Mouse (Mus musculus) hindbrain, postnatal 0 days (tissue): ENCODE measurements around the gene Ppil3. TPM values are rescaled to one million over a fixed set of nuclear protein-coding genes. Genes with fewer than 3 reads are reported as not detected.

Experiments
- ATAC-seq: fragments of 200-750 bp; cut with Nextera tagmentation; 2 replicates; pipeline ENCODE4 v1.8.0; 2017; ENCODE audit warnings: mild to moderate bottlenecking, moderate TSS enrichment, moderate library complexity
- DNase-seq: peaks from one replicate; pipeline ENCODE4 v3.0.0-alpha.2; 2015; ENCODE audit warnings: low spot score
- H3K27ac ChIP-seq: fragments of 300-500 bp; sonication (generic); 2 replicates; pipeline ENCODE4 v1.5.1; 2014; ENCODE audit warnings: mild to moderate bottlenecking
- H3K27me3 ChIP-seq: fragments of 300-500 bp; sonication (generic); 2 replicates; pipeline ENCODE4 v1.6.1; 2014; ENCODE audit warnings: low read length, mixed read lengths; ENCODE audit not compliant: insufficient read depth
- H3K36me3 ChIP-seq: fragments of 300-500 bp; sonication (generic); 2 replicates; pipeline ENCODE4 v1.6.1; 2014; ENCODE audit warnings: low read length, mixed read lengths; ENCODE audit not compliant: insufficient read depth
- H3K4me1 ChIP-seq: fragments of 300-500 bp; sonication (generic); 2 replicates; pipeline ENCODE4 v1.6.1; 2014; ENCODE audit warnings: antibody characterized with exemption, low read length, mixed read lengths; ENCODE audit not compliant: insufficient read depth
- H3K4me2 ChIP-seq: fragments of 300-500 bp; sonication (generic); 2 replicates; pipeline ENCODE4 v1.6.1; 2014; ENCODE audit warnings: low read depth, mild to moderate bottlenecking, low read length, moderate library complexity, mixed read lengths
- H3K4me3 ChIP-seq: fragments of 300-500 bp; sonication (generic); 2 replicates; pipeline ENCODE4 v1.5.1; 2014; ENCODE audit warnings: low read length
- H3K9ac ChIP-seq: fragments of 300-500 bp; sonication (generic); replicated peaks from 2 replicates; pipeline ENCODE4 v1.6.1; 2014; ENCODE audit warnings: mild to moderate bottlenecking, low read length, moderate library complexity, mixed read lengths
- H3K9me3 ChIP-seq: fragments of 300-500 bp; sonication (generic); 2 replicates; pipeline ENCODE4 v1.6.1; 2016; ENCODE audit warnings: low read length, mixed read lengths
- CTCF ChIP-seq: IDR thresholded peaks from 2 replicates; pipeline ENCODE4 v1.5.1; 2016; ENCODE audit warnings: antibody characterized with exemption, control low read depth, low read depth
- WGBS: fragments of 180-500 bp; shearing (Covaris S2); extraction: QIAGEN DNeasy Blood & Tissue Kit; methylation state at CpG from one replicate; pipeline ENCODE4 v1.1.7; 2014; 5-methylcytosine and 5-hydroxymethylcytosine counted together
- polyA plus RNA-seq: library from polyadenylated mRNA; unstranded; fragments of >200 nt; fragmentation: Nextera tagmentation; extraction: Ambion mirVana; gene quantifications from 2 replicates; pipeline ENCODE4 v1.2.1, GENCODE M21; 2015
- total RNA-seq: library from RNA; depleted of rRNA; stranded (reverse); fragments of >200 nt; gene quantifications from 2 replicates; pipeline ENCODE4 v1.2.3, GENCODE M21; 2014

Gene Ppil3
- total and polyA plus RNA-seq, 2 experiments from 2014 or later, result 19.4 to 45.9 TPM

DNA sequence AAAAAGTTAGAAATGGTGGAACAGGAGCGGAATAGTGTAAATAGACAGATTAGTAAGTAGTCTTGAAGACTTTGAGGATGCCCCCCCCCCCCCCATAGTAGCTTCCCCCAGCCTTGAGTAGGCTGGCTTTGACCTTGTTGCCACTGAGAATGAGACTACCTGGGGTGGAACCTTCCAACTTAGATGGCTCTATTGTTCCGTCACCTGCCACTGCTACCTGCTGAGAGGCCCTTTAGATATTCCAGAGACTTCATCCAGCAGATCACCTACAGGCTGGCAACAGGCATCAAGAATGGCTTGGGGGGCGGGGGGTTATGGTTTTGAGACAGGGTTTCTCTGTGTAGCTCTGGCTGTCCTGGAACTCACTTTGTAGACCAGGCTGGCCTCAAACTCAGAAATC is 20.7 kb downstream of the Ppil3 start:
- Histone ChIP-seq H3K4me3 (no peak overlapping the region), H3K36me3 (peaks cover 14% of the 10 kb centered on the region; the same call in 1 of the 2 replicates), H3K4me2 (peak overlapping the region; percentile 72; the same call in 1 of the 2 replicates), H3K27me3 (no peaks in the 10 kb centered on the region), H3K9me3 (no peaks in the 10 kb centered on the region), H3K9ac (no peak overlapping the region), H3K4me1 (peaks cover 3% of the 10 kb centered on the region; the same call in 1 of the 2 replicates), H3K27ac (no peak overlapping the region)
- 75% methylated on average over 3 of the region's 3 CpGs for WGBS
- TF ChIP-seq CTCF, result no peak
- no peak for ATAC-seq
- DNase-seq, result no peak

DNA sequence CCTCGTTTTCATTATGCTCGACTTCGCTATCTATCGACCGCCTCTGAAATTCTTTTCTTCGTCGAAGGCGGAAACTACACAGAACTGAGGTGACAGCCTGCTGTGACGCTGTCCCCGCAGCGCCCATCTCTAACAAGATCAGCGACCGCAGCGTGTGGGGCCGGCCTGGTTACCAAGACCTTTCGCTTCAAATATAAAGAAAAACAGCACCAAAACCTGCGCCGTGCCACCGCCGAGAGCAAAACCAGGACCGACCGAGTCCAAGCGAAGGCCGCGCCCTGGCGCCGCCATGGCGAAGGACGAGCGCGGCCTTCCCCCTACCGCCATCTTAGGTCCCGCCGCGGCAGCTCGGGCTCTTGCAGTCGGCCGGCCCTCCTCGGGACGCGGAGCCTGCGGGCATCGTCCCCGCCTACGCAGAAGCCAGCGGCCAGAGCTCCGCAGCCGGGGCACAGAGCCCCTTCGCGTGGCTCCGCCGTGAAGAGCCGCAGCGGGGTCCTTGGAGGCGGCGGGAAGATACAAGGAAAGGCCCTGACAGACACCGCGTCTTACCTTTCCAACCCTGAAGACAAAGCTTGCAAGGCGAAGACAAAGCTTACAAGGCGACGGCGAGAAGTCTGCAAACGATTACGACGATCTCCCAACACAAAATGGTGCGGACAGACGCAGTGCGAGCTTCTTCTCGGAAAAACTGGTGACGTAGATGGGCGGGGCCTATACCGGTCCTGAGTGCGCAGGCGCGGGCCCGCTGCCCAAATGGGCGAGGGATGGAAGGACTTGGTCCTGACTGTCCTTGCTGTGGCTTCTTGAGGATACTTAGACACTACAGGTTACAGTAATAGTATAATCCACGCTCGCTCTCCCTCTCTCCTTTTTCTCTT is 21.7 kb downstream of the Ppil3 start, which contains the start of gene Clk1:
Clk1 (minus strand) TSS at position 696 of the 878 bp plus-strand sequence.
- peak within 1 kb of the TSS; percentile 68 for H3K4me3 ChIP-seq
- H3K36me3 ChIP-seq, result peaks cover 17% of the 10 kb centered on the region
- TF ChIP-seq CTCF, result no peak
- H3K27me3 ChIP-seq, result no peaks in the 10 kb centered on the region
- peaks cover 3% of the 10 kb centered on the region; the same call in 1 of the 2 replicates for H3K4me1 ChIP-seq
- H3K9me3 ChIP-seq, result no peaks in the 10 kb centered on the region
- peak; percentile 96 for DNase-seq
- H3K27ac ChIP-seq, result peak within 1 kb of the TSS; percentile 99
- H3K9ac ChIP-seq, result peak within 1 kb of the TSS; percentile 99
- under 1% methylated on average over 79 of the region's 79 CpGs for WGBS
- H3K4me2 ChIP-seq, result peak within 1 kb of the TSS; percentile 72
- ATAC-seq, result peak; percentile 96

DNA sequence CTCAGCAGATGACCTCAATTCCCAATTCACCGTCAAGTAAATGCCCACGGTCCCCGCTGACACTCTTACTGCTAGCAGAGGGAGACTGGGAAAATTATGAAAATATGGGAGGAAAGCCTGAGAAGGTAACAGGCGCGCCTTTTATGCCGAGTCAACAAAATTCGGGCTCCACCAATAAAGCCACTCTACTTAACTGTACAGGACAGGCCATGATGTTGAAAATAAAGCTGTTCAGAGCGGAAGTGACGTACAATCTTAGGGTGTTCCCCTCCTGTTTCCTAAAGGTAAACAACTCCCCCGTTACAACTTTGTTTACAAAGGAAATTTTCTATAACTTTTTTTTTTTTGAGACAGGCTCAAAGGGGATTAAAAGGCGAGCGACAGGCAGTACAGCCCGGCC is 22.4 kb downstream of the Ppil3 start:
- peak overlapping the region; percentile 72 for H3K4me2 ChIP-seq
- WGBS, result 3% methylated on average over 13 of the region's 13 CpGs
- peaks cover 25% of the 10 kb centered on the region for H3K36me3 ChIP-seq
- ATAC-seq, result peak; percentile 60
- DNase-seq, result peak; percentile 80
- TF ChIP-seq CTCF, result no peak
- H3K9me3 ChIP-seq, result no peaks in the 10 kb centered on the region
- H3K9ac ChIP-seq, result peak overlapping the region; percentile 99
- H3K4me3 ChIP-seq, result peak overlapping the region; percentile 68
- H3K27ac ChIP-seq, result peak overlapping the region; percentile 99
- H3K27me3 ChIP-seq, result no peaks in the 10 kb centered on the region
- peaks cover 3% of the 10 kb centered on the region; the same call in 1 of the 2 replicates for H3K4me1 ChIP-seq

DNA sequence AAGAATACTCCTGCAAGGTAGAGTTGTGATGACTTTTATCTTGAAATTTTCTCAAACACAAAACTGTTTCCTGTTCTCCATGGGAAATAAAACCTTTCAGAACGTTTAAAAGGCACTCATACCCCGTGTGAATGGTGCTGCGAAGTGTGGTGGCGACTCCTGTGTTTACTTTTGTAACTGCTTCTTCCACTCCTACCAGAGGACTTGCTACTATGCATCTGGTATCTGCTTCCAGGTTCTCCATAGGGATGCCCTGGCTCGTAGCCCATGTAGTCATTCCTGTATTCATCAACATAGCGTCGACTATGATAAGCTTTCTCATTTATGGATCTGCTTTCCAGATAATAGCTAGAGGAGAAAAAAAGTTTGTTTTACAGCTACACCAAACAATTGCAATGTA is 24.3 kb downstream of the Ppil3 start:
- Histone ChIP-seq H3K9me3 (no peaks in the 10 kb centered on the region), H3K4me2 (peak overlapping the region; percentile 72; the same call in 1 of the 2 replicates), H3K36me3 (peaks cover 41% of the 10 kb centered on the region), H3K9ac (no peak overlapping the region), H3K4me3 (no peak overlapping the region), H3K27ac (no peak overlapping the region), H3K4me1 (peaks cover 3% of the 10 kb centered on the region; the same call in 1 of the 2 replicates), H3K27me3 (no peaks in the 10 kb centered on the region)
- 48% methylated on average over 7 of the region's 7 CpGs for WGBS
- no peak for ATAC-seq
- peak; percentile 20 for DNase-seq
- no peak for TF ChIP-seq CTCF

DNA sequence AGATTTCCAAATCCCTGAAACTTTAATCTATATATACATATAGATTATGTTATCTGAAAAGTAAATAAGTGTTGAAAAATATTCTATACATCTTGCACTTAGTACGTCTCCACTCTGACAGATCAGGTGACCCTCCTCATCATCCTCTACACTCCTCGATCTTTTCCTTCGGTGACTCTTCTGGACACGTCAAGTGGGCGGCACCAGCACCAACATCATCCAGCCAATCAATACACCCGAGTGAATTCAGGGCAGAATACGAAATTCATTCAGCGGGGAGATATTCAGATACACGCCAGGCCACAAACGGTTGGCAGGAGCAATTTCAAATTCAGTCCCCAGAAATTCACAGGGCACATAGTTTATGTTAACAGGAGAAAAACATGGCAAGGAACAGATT is 25.3 kb downstream of the Ppil3 start:
- peaks cover 45% of the 10 kb centered on the region for H3K36me3 ChIP-seq
- no peak for ATAC-seq

DNA sequence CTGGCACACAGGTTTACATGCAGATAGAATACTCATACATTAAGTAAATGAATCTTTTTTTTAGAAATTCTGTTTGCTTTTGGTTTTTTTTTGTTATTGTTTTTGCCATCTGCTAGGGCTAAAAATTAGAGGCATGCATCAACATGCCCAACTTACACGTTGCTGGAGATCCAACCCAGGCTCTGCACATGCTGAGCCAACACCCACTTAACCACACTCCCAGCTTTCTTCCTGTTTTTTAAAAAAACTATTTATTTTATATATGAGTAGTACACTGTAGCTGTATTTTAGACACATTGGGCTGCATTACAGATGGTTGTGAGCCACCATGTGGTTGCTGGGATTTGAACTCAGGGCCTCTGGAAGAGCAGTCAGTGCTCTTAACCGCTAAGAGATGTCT is 29.2 kb downstream of the Ppil3 start:
- H3K36me3 ChIP-seq, result peaks cover 76% of the 10 kb centered on the region
- no peak for TF ChIP-seq CTCF
- 83% methylated on average over 2 of the region's 2 CpGs for WGBS
- no peak overlapping the region for H3K27ac ChIP-seq
- no peak overlapping the region for H3K4me2 ChIP-seq
- H3K27me3 ChIP-seq, result no peaks in the 10 kb centered on the region
- no peaks in the 10 kb centered on the region for H3K9me3 ChIP-seq
- no peak for ATAC-seq
- H3K9ac ChIP-seq, result no peak overlapping the region
- no peak overlapping the region for H3K4me3 ChIP-seq
- no peaks in the 10 kb centered on the region for H3K4me1 ChIP-seq
- no peak for DNase-seq

More for the DNA sequence above, 25.3 kb downstream of the Ppil3 start:
- H3K9me3 ChIP-seq, result no peaks in the 10 kb centered on the region
- H3K9ac ChIP-seq, result no peak overlapping the region
- TF ChIP-seq CTCF, result no peak
- no peak overlapping the region for H3K4me2 ChIP-seq
- WGBS, result 82% methylated on average over 10 of the region's 10 CpGs
- DNase-seq, result no peak
- H3K27me3 ChIP-seq, result no peaks in the 10 kb centered on the region
- H3K4me3 ChIP-seq, result no peak overlapping the region
- no peak overlapping the region for H3K27ac ChIP-seq
- peaks cover 3% of the 10 kb centered on the region; the same call in 1 of the 2 replicates for H3K4me1 ChIP-seq
